Mouse (Mus musculus) retina, postnatal 1 day (tissue): ENCODE measurements around the gene Mid1.
"Not testable (repeated sequence)": the region's sequence is repeated elsewhere in the genome, so short reads cannot be mapped to it uniquely, and the experiment has no call there.

Experiments used
- DNase-seq: peaks from one replicate; pipeline ENCODE4 v3.0.0-alpha.2; 2012

Gene Mid1

DNA sequence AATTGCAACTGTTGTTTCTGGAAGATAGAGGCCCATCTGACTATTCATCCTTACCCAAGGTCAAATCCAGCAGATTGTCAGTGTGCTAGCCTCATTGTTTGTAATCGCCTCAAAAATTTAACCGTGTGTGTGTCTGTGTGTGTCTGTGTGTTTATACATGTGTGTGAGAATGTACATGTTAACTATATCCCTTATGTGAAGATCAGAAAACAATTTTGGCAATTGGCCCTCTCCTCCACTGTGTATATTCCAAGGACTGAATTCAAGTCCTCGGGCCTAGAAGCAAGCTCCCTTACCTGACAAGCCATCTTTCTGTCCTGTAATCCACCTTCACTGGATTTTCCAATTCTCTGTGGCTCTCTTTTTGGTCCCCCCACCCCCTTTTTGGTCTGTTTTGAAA, 288.8 kb downstream of the Mid1 start:
- peak; percentile 18 for DNase-seq

- DNase-seq: peak; percentile 35
These were observed 289.5 kb downstream of the Mid1 start for GRCm38 (mm10) chrX:169974456-169974855.

DNA sequence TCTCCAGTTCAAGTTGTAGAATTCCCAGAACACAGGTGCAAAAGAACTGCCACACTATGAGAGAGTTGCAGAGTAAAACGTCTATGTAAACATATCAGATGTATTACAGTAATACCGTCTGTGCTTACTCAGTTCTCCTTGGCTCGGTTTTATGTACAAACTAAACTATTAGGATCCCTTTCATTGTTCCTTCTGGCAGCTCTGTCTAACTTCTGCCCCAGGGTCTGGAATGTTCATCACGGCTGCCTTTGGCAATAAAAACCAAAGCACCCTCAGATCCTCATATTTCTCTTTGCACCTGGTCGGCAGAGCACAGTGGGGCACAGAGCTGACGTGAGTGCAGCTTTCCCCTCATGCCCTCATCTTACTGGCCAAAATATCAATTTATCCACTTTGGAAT, 290.0 kb downstream of the Mid1 start:
- DNase-seq: peak; percentile 19

- peak; percentile 23 for DNase-seq
These were observed 290.7 kb downstream of the Mid1 start for GRCm38 (mm10) chrX:169975681-169976131.

- peak; percentile 9 for DNase-seq
These were observed 291.3 kb downstream of the Mid1 start for GRCm38 (mm10) chrX:169976340-169976739.

- DNase-seq: peak; percentile 18
These were observed 292.9 kb downstream of the Mid1 start for GRCm38 (mm10) chrX:169977856-169978435.

- DNase-seq: peak; percentile 82
These were observed 293.7 kb downstream of the Mid1 start for GRCm38 (mm10) chrX:169978436-169979381.

DNA sequence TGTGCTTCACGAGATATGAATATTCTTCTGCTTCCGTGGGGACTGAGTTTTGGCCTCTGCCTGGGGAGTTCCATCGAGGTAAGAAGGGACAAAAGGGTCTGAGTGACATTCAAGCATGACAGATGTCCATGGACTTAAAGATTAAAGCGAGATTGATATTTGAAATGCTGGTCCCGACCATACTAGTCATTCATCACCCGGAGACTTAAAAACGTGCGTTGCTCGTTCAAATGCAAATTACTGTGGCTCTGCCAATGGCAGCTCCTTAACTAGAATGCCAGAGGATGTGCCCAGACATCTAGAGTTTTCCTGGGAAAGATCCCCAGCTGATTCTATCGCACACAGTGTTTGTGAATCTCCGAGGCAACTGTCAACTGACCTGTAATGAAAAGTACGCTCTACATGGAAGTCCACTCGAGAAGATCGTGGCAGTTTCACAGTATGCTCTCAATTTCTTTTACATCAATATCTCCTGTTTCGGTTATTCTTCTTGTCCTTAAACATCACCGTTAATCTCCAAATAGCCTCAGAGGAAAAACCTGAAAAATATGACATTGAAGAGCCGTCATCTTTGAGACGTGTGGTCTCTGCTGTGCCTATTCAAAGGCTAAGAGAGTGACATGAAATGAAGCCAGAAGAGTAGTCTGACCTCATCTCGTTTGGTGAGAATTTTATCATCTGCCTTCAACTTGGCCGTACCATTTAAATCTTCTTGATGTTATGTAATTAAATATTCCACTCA, 294.6 kb downstream of the Mid1 start:
- DNase-seq: peak; percentile 61

- not testable (repeated sequence) for DNase-seq
These were observed 295.2 kb downstream of the Mid1 start for GRCm38 (mm10) chrX:169980203-169980556.

- DNase-seq: peak; percentile 17
These were observed 295.9 kb downstream of the Mid1 start for GRCm38 (mm10) chrX:169980809-169981289.

DNA sequence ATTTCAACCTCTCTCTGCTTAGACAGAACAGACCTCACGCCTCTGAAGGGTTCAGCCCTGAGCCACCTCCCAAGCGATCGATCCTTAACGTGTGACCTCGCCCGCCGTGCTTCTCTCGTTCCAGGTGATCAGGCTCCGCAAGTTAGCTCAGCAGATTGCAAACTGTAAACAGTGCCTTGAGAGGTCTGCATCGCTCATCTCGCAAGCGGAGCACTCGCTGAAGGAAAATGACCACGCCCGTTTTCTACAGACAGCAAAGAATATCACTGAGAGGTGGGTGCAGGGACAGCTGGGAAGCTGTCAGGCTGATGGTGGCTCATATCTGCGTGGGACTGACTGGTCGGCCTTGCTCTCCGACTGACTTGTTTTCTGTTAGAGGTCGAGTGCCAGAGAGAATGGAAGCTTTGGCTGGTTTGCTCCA, 296.8 kb downstream of the Mid1 start:
- DNase-seq: peak; percentile 43

DNA sequence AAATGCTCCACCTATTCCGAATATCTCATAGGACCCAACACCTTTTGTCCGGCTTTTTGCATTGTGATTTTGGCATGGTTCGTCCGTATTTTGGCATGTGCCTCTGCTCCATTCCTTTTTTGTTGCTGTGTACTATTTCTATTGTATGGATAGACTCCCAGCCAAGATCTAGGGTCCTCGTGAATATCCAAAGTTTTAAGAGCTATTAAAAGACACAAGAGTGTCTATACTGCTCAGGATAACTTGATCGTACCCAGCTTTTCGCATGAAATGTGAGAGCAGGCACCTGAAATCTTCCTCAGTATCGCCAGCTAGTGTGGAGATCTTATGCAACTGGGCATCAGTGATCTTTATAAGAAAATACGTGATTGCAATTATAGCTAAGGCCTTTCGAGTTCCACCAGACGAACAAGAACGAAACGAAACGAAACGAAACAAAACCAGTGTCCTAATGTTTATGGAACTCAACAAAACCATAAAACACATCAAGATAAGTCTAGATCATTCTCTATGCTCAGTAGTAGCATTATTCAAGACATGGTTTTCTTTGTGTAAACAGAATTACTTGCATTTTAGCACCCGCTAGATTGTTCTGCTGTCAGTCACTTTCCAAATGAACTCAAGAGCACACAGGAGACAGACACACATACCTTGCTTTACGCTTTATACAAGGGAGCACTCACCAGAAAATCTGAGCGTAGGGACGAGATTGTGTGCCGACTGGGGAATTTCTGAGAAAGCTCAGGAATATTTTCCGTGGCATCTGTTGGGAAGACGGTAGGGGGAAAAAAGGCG, 297.8 kb downstream of the Mid1 start:
- not testable (repeated sequence) for DNase-seq

GRCm38 (mm10) chrX:169983401-169984165, 298.6 kb downstream of the Mid1 start:
- DNase-seq: peak; percentile 38

DNA sequence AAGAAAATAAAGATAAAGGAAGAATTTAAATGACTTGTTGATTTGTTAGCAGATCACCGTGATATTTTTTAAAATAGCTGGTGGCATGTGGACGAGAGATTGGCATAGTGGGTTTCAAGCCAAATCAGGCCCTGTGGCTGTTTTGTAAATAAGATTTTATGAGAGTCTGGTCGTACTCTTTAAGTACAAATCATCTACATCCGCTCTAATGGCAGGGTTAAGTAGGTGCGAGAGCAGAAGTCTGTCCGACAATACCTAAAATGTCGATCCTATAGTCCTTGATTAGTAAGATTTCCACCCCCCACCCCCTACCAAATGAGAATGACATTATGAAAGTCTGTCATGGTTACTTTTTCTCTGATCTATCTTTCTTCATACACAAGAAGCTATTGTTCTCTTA, 299.3 kb downstream of the Mid1 start:
- not testable (repeated sequence) for DNase-seq

DNA sequence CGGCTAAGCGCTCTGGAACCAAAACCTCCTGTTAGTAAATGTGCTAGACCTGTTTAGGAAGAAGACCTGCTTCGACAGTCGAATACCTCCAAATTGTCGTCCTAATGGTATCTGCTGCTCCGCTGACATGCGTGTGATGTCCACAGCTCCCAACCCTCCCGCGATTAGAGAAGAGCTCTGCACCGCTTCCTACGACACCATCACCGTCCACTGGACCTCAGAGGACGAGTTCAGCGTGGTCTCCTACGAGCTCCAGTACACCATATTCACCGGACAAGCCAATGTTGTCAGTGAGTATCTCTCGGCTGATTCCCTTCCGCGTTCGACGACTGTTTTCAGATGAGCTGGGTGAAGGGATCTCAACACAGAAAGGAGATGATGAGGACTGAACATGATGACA, 299.9 kb downstream of the Mid1 start:
- peak; percentile 56 for DNase-seq

DNA sequence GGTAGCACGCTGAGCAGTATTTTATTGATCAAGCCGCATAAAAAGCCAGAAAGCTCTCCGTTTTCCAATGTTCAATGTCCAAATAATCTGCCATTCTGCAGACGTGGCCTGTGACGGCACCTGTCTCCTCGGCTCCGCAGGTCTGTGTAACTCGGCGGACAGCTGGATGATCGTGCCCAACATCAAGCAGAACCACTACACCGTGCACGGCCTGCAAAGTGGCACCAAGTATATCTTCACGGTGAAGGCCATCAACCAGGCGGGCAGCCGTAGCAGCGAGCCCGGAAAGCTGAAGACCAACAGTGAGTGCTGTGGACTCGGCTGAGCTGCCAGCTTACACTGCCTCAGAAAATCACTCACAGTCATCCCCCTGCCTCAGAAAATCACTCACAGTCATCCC, 300.8 kb downstream of the Mid1 start:
- DNase-seq: peak; percentile 44

GRCm38 (mm10) chrX:169986519-169987367, 301.7 kb downstream of the Mid1 start:
- peak; percentile 93 for DNase-seq

DNA sequence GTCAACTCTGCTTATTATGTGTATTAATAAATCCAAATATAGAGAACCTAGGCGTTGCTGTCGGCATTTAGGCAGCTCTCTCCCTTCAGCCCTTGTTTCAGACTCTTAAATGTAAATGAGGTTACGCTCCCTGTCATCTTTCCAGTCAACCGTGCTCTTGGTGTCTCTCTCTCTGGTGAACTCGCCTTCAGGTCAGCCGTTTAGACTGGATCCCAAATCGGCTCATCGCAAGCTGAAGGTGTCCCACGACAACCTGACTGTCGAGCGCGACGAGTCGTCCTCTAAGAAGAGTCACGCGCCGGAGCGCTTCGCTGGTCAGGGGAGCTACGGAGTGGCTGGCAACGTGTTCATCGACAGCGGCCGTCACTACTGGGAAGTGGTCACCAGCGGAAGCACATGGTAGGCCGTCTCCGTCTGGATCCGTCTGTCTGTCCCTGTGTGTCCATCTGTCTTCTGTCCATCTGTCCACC, 302.4 kb downstream of the Mid1 start:
- DNase-seq: peak; percentile 74

- peak; percentile 68 for DNase-seq
These were observed 303.7 kb downstream of the Mid1 start for GRCm38 (mm10) chrX:169988571-169989218.

GRCm38 (mm10) chrX:169989219-169989595, 304.2 kb downstream of the Mid1 start:
- DNase-seq: peak; percentile 77
